Mouse (Mus musculus): ENCODE results near the gene Clk1. TPM values are rescaled to one million over a fixed set of nuclear protein-coding genes. Genes with fewer than 3 reads are reported as not detected.
A peak's percentile ranks its signal among the peaks of the same experiment; 100 is the strongest.

The Clk1 gene
- total RNA-seq, 2 experiments from 2014 or later, result 104 to 159 TPM

- no peak for DNase-seq (ENCODE audit: low spot score in 2 of 2)
- Histone ChIP-seq H3K4me3 (no peak overlapping the region), H3K27ac (no peak overlapping the region)
- no peak for TF ChIP-seq CTCF (conservative IDR thresholded peaks at IDR 0.05)
Observed at GRCm38 (mm10) chr1:58424551-58424950, 685 bp upstream of the Clk1 start.

- peak overlapping the region; percentile 99 for H3K4me3 ChIP-seq
- TF ChIP-seq CTCF (conservative IDR thresholded peaks at IDR 0.05), result no peak
- DNase-seq (ENCODE audit: low spot score in 2 of 2), result peak in 1 of 2 experiments; percentile 32
- peak overlapping the region; percentile 99 for H3K27ac ChIP-seq
Observed at GRCm38 (mm10) chr1:58422879-58423278, 987 bp downstream of the Clk1 start.

GRCm38 (mm10) chr1:58420961-58421360 lies 2.9 kb downstream of the Clk1 start:
- DNase-seq (ENCODE audit: low spot score in 2 of 2), result no peak
- no peak overlapping the region for H3K27ac ChIP-seq
- peak; percentile 46 for TF ChIP-seq CTCF (conservative IDR thresholded peaks at IDR 0.05)
- peak overlapping the region; percentile 34 for H3K4me3 ChIP-seq

DNA sequence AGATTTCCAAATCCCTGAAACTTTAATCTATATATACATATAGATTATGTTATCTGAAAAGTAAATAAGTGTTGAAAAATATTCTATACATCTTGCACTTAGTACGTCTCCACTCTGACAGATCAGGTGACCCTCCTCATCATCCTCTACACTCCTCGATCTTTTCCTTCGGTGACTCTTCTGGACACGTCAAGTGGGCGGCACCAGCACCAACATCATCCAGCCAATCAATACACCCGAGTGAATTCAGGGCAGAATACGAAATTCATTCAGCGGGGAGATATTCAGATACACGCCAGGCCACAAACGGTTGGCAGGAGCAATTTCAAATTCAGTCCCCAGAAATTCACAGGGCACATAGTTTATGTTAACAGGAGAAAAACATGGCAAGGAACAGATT lies 3.8 kb downstream of the Clk1 start:
- DNase-seq (ENCODE audit: low spot score in 2 of 2), result no peak
- Histone ChIP-seq H3K4me3 (peak overlapping the region; percentile 34), H3K27ac (no peak overlapping the region)
- no peak for TF ChIP-seq CTCF (conservative IDR thresholded peaks at IDR 0.05)

GRCm38 (mm10) chr1:58416048-58416447 lies 7.8 kb downstream of the Clk1 start:
- TF ChIP-seq CTCF (conservative IDR thresholded peaks at IDR 0.05), result no peak
- H3K4me3 ChIP-seq, result no peak overlapping the region; the same call in 1 of the 2 replicates
- no peak for DNase-seq (ENCODE audit: low spot score in 2 of 2)
- no peak overlapping the region for H3K27ac ChIP-seq

- DNase-seq (ENCODE audit: low spot score in 2 of 2), result no peak
- H3K4me3 ChIP-seq, result no peak overlapping the region
- no peak overlapping the region for H3K27ac ChIP-seq
- peak; percentile 73 for TF ChIP-seq CTCF (conservative IDR thresholded peaks at IDR 0.05)
Observed at GRCm38 (mm10) chr1:58415442-58415841, 8.4 kb downstream of the Clk1 start.

- TF ChIP-seq CTCF (conservative IDR thresholded peaks at IDR 0.05), result no peak
- no peak for DNase-seq (ENCODE audit: low spot score in 2 of 2)
- H3K27ac ChIP-seq, result no peak overlapping the region
- H3K4me3 ChIP-seq, result no peak overlapping the region
Observed at GRCm38 (mm10) chr1:58410776-58411175, 13.1 kb downstream of the Clk1 start.

DNA sequence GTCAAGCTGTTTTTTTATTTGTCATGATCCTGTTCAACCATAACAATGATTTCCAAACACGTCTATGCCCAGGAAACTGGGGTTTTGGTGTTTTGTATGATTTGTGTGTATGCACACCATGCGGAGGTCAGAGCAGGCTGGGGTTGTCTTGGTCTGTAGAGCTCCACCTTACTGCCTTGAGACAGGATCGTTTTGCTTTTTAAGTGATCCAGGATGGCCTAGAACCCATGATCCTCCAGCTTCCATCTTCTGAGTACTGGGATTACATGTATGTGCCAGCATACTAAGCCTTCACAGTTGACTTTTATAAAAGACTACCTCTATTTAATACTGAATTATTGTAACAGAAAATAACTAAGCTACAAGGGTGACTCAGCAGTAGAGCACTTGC lies 13.7 kb downstream of the Clk1 start:
- Histone ChIP-seq H3K4me3 (no peak overlapping the region), H3K27ac (no peak overlapping the region)
- DNase-seq (ENCODE audit: low spot score in 2 of 2), result no peak
- no peak for TF ChIP-seq CTCF (conservative IDR thresholded peaks at IDR 0.05)

DNA sequence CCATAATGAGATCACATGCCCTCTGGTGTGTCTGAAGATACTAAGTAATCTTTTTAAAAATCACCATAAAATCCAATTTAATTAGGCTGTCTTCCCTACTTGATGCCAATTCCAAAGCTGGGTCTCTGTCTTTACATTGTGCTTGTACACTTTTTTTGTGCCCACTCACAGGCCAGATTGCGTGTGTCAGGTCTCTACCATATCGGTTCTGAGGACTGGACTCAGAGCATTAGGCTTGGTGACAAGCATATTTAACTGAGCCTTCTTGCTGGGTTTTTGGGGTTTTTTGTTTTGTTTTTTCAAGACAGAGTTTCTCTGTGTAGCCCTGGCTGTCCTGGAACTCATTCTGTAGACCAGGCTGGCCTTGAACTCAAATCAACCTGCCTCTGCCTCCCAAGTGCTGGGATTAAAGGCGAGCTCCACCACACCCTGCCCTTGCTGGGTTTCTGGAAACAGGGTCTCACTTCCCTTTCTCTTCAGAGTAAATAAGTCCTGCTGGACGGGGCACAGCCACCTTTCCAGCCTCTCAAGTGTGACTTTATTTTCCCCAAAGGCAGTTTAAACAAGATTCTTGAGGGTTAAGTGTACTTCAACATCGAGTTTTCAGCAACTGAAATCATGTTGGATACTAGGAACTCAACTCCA lies 14.2 kb downstream of the Clk1 start:
- Histone ChIP-seq H3K4me3 (no peak overlapping the region), H3K27ac (no peak overlapping the region)
- DNase-seq (ENCODE audit: low spot score in 2 of 2), result no peak
- no peak for TF ChIP-seq CTCF (conservative IDR thresholded peaks at IDR 0.05)

DNA sequence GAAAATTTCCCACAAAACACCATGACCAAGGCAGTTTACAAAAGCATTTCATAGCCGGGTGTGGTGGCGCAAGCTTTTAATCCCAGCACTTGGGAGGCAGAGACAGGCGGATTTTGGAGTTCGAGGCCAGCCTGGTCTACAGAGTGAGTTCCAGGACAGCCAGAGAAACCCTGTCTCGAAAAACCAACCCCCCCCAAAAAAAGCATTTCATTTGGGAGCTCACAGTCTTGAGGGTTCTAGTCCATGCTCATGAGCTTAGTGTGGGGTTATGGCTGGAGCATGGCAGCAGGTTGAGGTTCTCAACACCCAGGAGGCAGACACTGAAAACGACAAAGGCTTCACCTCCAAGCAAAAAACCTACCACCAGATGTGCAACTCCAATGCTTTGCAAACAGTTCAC lies 15.7 kb downstream of the Clk1 start:
- no peak overlapping the region for H3K4me3 ChIP-seq
- no peak overlapping the region for H3K27ac ChIP-seq
- DNase-seq (ENCODE audit: low spot score in 2 of 2), result no peak
- no peak for TF ChIP-seq CTCF (conservative IDR thresholded peaks at IDR 0.05)

DNA sequence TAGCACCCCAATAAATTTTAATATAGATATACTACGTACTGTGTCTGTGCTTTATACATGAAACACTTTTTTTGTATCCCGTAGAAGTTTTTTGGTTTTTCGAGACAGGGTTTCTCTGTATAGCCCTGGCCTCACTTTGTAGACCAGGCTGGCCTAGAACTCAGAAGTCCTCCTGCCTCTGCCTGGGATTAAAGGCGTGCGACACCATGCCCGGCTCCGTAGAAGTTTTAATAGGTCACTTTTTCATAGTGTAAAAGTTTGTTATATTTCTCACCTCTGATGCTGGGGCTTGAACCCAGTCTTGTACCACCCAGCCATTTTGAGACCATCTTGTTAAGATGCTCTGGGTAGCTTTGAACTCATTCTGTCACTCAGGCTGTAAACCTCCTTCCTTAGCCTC lies 16.5 kb downstream of the Clk1 start:
- TF ChIP-seq CTCF (conservative IDR thresholded peaks at IDR 0.05), result no peak
- Histone ChIP-seq H3K27ac (no peak overlapping the region), H3K4me3 (no peak overlapping the region)
- DNase-seq (ENCODE audit: low spot score in 2 of 2), result no peak

DNA sequence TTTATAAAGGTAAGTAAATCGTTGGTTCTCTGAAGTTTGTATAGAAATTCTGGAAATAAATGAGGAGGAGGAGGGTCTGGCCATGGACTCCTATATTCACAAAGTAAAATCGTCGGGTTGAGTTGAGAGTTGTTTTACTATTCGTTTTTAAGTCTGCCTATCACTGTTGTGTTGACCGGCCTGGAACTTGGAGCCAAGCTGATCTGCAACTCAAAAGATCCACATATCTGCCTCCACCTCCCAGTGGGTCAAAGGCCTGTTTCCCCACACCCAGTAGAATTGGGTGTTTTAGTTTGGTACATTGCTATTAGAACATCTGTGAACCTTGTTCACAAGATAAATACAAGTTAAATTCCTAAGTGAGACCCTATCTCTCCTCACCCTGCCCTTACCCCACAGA lies 20.1 kb downstream of the Clk1 start:
- Histone ChIP-seq H3K27ac (no peak overlapping the region), H3K4me3 (no peak overlapping the region)
- no peak for TF ChIP-seq CTCF (conservative IDR thresholded peaks at IDR 0.05)
- DNase-seq (ENCODE audit: low spot score in 2 of 2), result no peak

DNA sequence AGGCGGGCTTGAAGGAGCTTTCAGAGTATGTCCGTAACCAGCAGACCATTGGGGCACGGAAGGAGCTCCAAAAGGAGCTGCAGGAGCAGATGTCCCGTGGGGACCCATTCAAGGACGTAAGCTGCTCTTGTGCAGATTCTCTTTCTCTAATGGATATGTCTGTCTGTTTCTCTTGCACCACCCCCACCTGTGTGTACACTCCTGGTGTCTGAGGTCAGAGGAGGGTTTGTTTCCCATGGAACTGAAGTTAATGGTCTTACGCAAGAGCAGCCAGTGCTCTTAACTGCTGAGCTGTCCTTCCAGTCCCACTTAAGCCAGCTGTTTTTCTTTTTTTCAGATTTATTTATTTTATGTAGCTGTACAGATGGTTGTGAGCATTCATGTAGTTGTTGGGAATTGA lies 22.5 kb downstream of the Clk1 start:
- no peak for DNase-seq (ENCODE audit: low spot score in 2 of 2)
- Histone ChIP-seq H3K4me3 (no peak overlapping the region), H3K27ac (no peak overlapping the region)
- TF ChIP-seq CTCF (conservative IDR thresholded peaks at IDR 0.05), result no peak

DNA sequence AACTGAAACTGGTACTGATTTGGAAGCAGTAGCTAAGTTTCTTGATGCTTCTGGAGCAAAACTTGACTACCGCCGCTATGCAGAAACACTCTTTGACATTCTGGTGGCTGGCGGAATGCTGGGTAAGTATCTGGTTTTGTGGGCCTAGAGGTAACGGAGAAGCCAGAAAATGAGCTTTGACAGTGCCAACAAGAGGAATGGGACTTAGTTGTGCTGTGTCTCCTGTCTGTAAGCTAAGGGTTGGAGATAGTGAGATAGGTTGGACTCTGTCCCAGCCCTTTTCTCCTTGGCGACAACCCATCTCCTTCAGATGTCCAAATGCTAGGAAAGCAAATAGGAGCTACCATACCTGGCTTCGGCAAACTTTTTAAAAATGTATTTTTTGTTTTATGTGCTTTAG lies 26.1 kb downstream of the Clk1 start:
- H3K27ac ChIP-seq, result no peak overlapping the region
- no peak overlapping the region for H3K4me3 ChIP-seq
- TF ChIP-seq CTCF (conservative IDR thresholded peaks at IDR 0.05), result no peak
- DNase-seq (ENCODE audit: low spot score in 2 of 2), result no peak

- Histone ChIP-seq H3K4me3 (no peak overlapping the region), H3K27ac (no peak overlapping the region)
- TF ChIP-seq CTCF (conservative IDR thresholded peaks at IDR 0.05), result peak; percentile 49
- DNase-seq (ENCODE audit: low spot score in 2 of 2), result no peak
Observed at GRCm38 (mm10) chr1:58396179-58396578, 27.7 kb downstream of the Clk1 start.

Measured in layer of hippocampus, adult 2 months (tissue).